Mouse (Mus musculus): ENCODE results near the gene Crebl2.

DNA sequence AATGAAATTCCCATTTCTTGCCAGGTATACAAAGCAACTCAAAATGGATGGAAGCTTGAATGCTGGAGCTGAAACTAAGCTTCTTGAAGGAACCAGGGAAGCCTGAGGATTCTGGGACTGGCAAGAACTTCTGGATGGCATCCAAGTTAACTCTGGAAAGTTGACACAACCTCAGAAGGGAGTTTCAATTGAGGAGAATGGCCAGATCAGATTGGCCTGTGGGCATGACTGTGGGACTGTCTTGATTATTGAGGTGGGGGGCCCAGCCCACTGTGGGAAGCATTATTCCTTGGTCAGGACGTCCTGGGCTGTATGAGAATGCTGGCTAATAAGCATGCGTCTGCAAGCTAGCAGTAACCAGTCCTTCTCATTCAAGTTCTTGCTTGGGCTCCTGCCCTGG is 50.1 kb downstream of the Crebl2 start:
- TF ChIP-seq CTCF (IDR thresholded peaks at IDR 0.05) (no peak), EP300 (IDR thresholded peaks at IDR 0.05) (no peak)
